Mouse (Mus musculus): ENCODE results near the gene Actn1.

DNA sequence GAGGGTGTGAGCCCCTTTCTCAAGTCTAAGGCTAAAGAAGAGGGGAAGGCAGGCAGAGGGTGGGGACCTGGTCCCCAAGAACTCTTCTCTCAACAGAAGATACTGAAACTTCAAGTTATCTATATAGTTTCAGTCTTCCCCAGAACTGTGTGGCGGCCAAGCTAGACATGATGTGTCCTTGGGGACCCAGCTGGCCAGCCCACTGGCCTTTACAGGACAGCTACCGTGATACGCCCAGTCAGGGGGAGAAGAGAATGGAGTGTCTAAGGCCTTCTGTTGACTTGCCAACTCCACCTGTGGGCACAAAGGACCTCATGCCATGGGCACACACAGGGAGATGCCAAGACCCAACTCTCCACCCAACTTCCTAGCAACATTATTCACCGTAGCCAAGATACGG lies 31.8 kb downstream of the Actn1 start:
- TF ChIP-seq TAL1 (IDR thresholded peaks at IDR 0.05; ENCODE audit: low read length) = no peak
- TF ChIP-seq GATA1 (IDR thresholded peaks at IDR 0.05; ENCODE audit: low read length) = no peak

All from erythroblast, embryonic 14.5 days (primary cell).